ENCODE assay signal across 31 mouse cellular contexts in genomic region chr7:113087646-113088045, GRCm38 (mm10).
DNase-seq lines count a peak whose midpoint lies in the region; ATAC-seq and TF ChIP-seq lines count a peak whose summit lies in the region.
"Had no signal": no experiment of that assay in that cellular context is flagged by ENCODE, and none has a peak within 500 bp of the region (broad histone marks: within the 10 kb centered on the region; RNA-seq: fewer than 3 reads in every experiment).

No protein-coding gene starts in this region.

- ATAC-seq in forebrain, embryonic 11.5 days (replicated peaks; ENCODE audit: low FRiP score), result no peak
- ATAC-seq in forebrain, embryonic 15.5 days (replicated peaks), result no peak
- ATAC-seq in midbrain, postnatal 0 days (ENCODE audit: low FRiP score), result no peak
- ATAC-seq: lung, postnatal 0 days had no signal

- H3K36me3 ChIP-seq in forebrain, embryonic 11.5 days (ENCODE audit: control insufficient read depth, insufficient read depth, low read length), result no peaks in the 10 kb centered on the region
- no peaks in the 10 kb centered on the region for H3K36me3 ChIP-seq in forebrain, embryonic 15.5 days
- H3K36me3 ChIP-seq in midbrain, postnatal 0 days (ENCODE audit: insufficient read depth, low read length), result no peaks in the 10 kb centered on the region
- H3K36me3 ChIP-seq: embryonic facial prominence, embryonic 13.5 days; forebrain, embryonic 12.5 days; G1E; heart, embryonic 12.5 days; hindbrain, embryonic 15.5 days; kidney, embryonic 15.5 days; limb, embryonic 13.5 days; neural tube, embryonic 15.5 days; stomach, embryonic 15.5 days had no signal

- WGBS in forebrain, embryonic 11.5 days, result 90% methylated on average over 5 of the region's 5 CpGs
- 74% methylated on average over 5 of the region's 5 CpGs for WGBS in forebrain, embryonic 15.5 days
- WGBS in lung, adult 2 months, result 70% methylated on average over 5 of the region's 5 CpGs
- WGBS in midbrain, postnatal 0 days, result 86% methylated on average over 5 of the region's 5 CpGs

- no peaks in the 10 kb centered on the region for H3K27me3 ChIP-seq in forebrain, embryonic 11.5 days (ENCODE audit: control insufficient read depth, insufficient read depth, low read length)
- no peaks in the 10 kb centered on the region for H3K27me3 ChIP-seq in forebrain, embryonic 15.5 days
- H3K27me3 ChIP-seq in midbrain, postnatal 0 days (ENCODE audit: insufficient read depth, low read length), result no peaks in the 10 kb centered on the region
- H3K27me3 ChIP-seq: embryonic facial prominence, embryonic 13.5 days; heart, embryonic 12.5 days; hindbrain, embryonic 15.5 days; kidney, embryonic 15.5 days; limb, embryonic 13.5 days; neural tube, embryonic 15.5 days; stomach, embryonic 15.5 days had no signal

- TF ChIP-seq POLR2A in lung, adult 2 months (IDR thresholded peaks at IDR 0.05; ENCODE audit: borderline replicate concordance, extremely low read depth, low read depth, low read length), result no peak

- DNase-seq in forebrain, embryonic 11.5 days (ENCODE audit: low spot score), result peak; percentile 10
- peak; percentile 16 for DNase-seq in lung, postnatal 10 days
- no peak for DNase-seq in lung, adult 2 months
- peak; percentile 64 for DNase-seq in cerebellum, adult 9-11 months
- no peak for DNase-seq in right cerebral cortex, postnatal 25 days
- DNase-seq in midbrain, postnatal 0 days (ENCODE audit: low spot score), result no peak
- DNase-seq in kidney, postnatal 10 days, result no peak
- DNase-seq: adrenal gland, adult 8-10 months; gastrocnemius, postnatal 36 days; heart, adult 2 months; kidney, adult 18-20 months; kidney, postnatal 4 days; layer of hippocampus, adult 9-11 months; midbrain, embryonic 14.5 days; retina, postnatal 1 day; right cerebral cortex, postnatal 14 days; thymus, postnatal 14 days had no signal

- H3K9ac ChIP-seq in forebrain, embryonic 11.5 days (ENCODE audit: low read length), result no peak overlapping the region
- no peak overlapping the region for H3K9ac ChIP-seq in forebrain, embryonic 15.5 days (replicated peaks)
- H3K9ac ChIP-seq in midbrain, postnatal 0 days (replicated peaks; ENCODE audit: low read length, poor library complexity, severe bottlenecking), result no peak overlapping the region
- H3K9ac ChIP-seq: embryonic facial prominence, embryonic 13.5 days; forebrain, embryonic 12.5 days; heart, embryonic 12.5 days; hindbrain, embryonic 15.5 days; kidney, embryonic 15.5 days; limb, embryonic 13.5 days; neural tube, embryonic 15.5 days; stomach, embryonic 15.5 days had no signal

- no peak overlapping the region for H3K4me2 ChIP-seq in forebrain, embryonic 11.5 days (ENCODE audit: low read depth, low read length, severe bottlenecking)
- no peak overlapping the region for H3K4me2 ChIP-seq in forebrain, embryonic 15.5 days (replicated peaks)
- no peak overlapping the region for H3K4me2 ChIP-seq in midbrain, postnatal 0 days (ENCODE audit: low read depth, low read length, poor library complexity, severe bottlenecking)
- H3K4me2 ChIP-seq: embryonic facial prominence, embryonic 13.5 days; forebrain, embryonic 12.5 days; heart, embryonic 12.5 days; hindbrain, embryonic 15.5 days; kidney, embryonic 15.5 days; limb, embryonic 13.5 days; liver, embryonic 11.5 days; neural tube, embryonic 15.5 days; stomach, embryonic 15.5 days had no signal

- H3K27ac ChIP-seq in forebrain, embryonic 11.5 days (ENCODE audit: low read depth, low read length), result no peak overlapping the region
- H3K27ac ChIP-seq in forebrain, embryonic 15.5 days (replicated peaks), result no peak overlapping the region
- H3K27ac ChIP-seq in midbrain, postnatal 0 days (ENCODE audit: low read depth, low read length), result no peak overlapping the region
- H3K27ac ChIP-seq: embryonic facial prominence, embryonic 13.5 days; forebrain, embryonic 12.5 days; heart, adult 2 months; hindbrain, embryonic 15.5 days; kidney, embryonic 15.5 days; left cerebral cortex, adult 2 months; limb, embryonic 13.5 days; macrophage; neural tube, embryonic 15.5 days; stomach, embryonic 15.5 days had no signal

- no peaks in the 10 kb centered on the region for H3K9me3 ChIP-seq in forebrain, embryonic 11.5 days (ENCODE audit: control insufficient read depth, low read length)
- H3K9me3 ChIP-seq in forebrain, embryonic 15.5 days, result no peaks in the 10 kb centered on the region
- H3K9me3 ChIP-seq in midbrain, postnatal 0 days (ENCODE audit: low read length), result no peaks in the 10 kb centered on the region
- H3K9me3 ChIP-seq: embryonic facial prominence, embryonic 13.5 days; forebrain, embryonic 12.5 days; G1E; heart, embryonic 12.5 days; hindbrain, embryonic 15.5 days; kidney, embryonic 15.5 days; limb, embryonic 13.5 days; neural tube, embryonic 15.5 days; stomach, embryonic 15.5 days had no signal

- no peak for TF ChIP-seq CTCF in lung, adult 2 months (IDR thresholded peaks at IDR 0.05; ENCODE audit: insufficient read depth, low read length)
- no peak for TF ChIP-seq CTCF in midbrain, postnatal 0 days (IDR thresholded peaks at IDR 0.05)

- no peak overlapping the region for H3K4me3 ChIP-seq in forebrain, embryonic 11.5 days (ENCODE audit: low read depth, low read length)
- H3K4me3 ChIP-seq in forebrain, embryonic 15.5 days, result no peak overlapping the region
- H3K4me3 ChIP-seq in lung, adult 2 months (replicated peaks; ENCODE audit: extremely low read depth, low read depth, low read length), result no peak overlapping the region
- H3K4me3 ChIP-seq in midbrain, postnatal 0 days (ENCODE audit: low read depth, low read length), result no peak overlapping the region
- H3K4me3 ChIP-seq: embryonic facial prominence, embryonic 13.5 days; forebrain, embryonic 12.5 days; heart, adult 2 months; heart, embryonic 12.5 days; hindbrain, embryonic 15.5 days; kidney, embryonic 15.5 days; left cerebral cortex, adult 2 months; limb, embryonic 13.5 days; neural tube, embryonic 15.5 days; stomach, embryonic 15.5 days had no signal

- no peaks in the 10 kb centered on the region for H3K4me1 ChIP-seq in forebrain, embryonic 11.5 days (replicated peaks; ENCODE audit: control insufficient read depth, insufficient read depth, low read length)
- no peaks in the 10 kb centered on the region for H3K4me1 ChIP-seq in forebrain, embryonic 15.5 days
- H3K4me1 ChIP-seq in lung, adult 2 months (ENCODE audit: control insufficient read depth, insufficient read depth, low read length), result peaks cover 3% of the 10 kb centered on the region; the same call in 1 of the 2 replicates
- H3K4me1 ChIP-seq in midbrain, postnatal 0 days (ENCODE audit: insufficient read depth, low read length), result no peaks in the 10 kb centered on the region
- H3K4me1 ChIP-seq: embryonic facial prominence, embryonic 13.5 days; forebrain, embryonic 12.5 days; hindbrain, embryonic 15.5 days; kidney, embryonic 15.5 days; limb, embryonic 13.5 days; neural tube, embryonic 15.5 days; stomach, embryonic 15.5 days had no signal

Comparison
In these comparisons a context has a peak if more than half of its experiments do, and no peak if none do; other contexts are left out.
1. DNase-seq: peak in forebrain, embryonic 11.5 days (single experiment), lung, postnatal 10 days (single experiment) and cerebellum, adult 9-11 months (single experiment); none in lung, adult 2 months (single experiment), right cerebral cortex, postnatal 25 days (single experiment), midbrain, postnatal 0 days (single experiment) and kidney, postnatal 10 days (single experiment).